Mouse (Mus musculus) naive thymus-derived CD4-positive, alpha-beta T cell, adult 2 months (primary cell): Measurements from ENCODE around the gene Tmem200b.

Source experiments
- DNase-seq: peaks from one replicate; pipeline ENCODE4 v3.0.0-alpha.2; 2011; ENCODE audit warnings: low read depth

Tmem200b gene

DNA sequence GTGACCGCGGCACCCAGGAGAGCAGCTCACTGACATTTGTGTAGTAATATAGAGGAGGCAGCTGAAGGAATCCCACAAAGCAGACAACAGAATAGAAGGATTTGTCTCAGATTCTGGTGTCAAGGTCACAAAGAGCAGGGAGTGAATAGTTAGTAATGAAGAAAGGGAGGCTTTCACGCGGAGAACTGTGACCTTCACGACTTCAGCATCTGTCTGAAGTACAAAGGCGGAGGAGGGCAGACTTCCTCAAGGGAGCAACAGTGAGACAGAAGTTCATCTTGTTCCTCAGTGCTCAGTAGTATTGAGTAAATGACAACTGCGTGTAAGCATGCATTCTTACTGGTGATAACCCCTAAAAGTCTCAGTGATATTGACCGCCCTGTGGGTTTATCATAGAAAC lies 29.1 kb downstream of the Tmem200b start:
- no peak for DNase-seq

DNA sequence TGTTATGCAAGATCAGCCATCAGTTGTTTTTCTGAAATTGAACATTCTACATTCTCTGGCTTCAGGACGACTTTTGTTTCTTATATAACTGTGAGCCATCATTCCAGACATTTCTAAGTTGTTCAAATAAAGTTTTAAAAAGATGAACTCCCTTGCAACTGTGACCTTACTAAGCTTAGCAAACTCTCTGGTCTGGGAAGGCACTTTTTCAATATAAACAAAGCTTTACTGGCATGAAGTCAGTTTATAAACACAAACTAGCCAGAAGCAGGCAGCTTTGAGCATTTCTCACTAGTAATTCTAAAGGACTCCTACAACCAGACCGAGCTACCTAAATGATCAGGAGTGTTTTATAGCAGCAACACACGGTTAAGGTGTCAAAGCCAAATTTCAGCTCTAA lies 35.6 kb downstream of the Tmem200b start:
- DNase-seq = no peak

- DNase-seq = no peak
Measured at GRCm38 (mm10) chr4:131968873-131969272, 47.3 kb downstream of the Tmem200b start.

GRCm38 (mm10) chr4:131970244-131970853 lies 48.8 kb downstream of the Tmem200b start:
- no peak for DNase-seq
